Mouse (Mus musculus) midbrain, embryonic 16.5 days (tissue): Measurements from ENCODE around the gene Elk3. TPM values are rescaled to one million over a fixed set of nuclear protein-coding genes. Genes with fewer than 3 reads are reported as not detected.
A peak's percentile ranks its signal among the peaks of the same experiment; 100 is the strongest.

Experiments
- ATAC-seq: fragments of 200-750 bp; cut with Nextera tagmentation; 2 replicates; pipeline ENCODE4 v1.8.0; 2017; ENCODE audit warnings: moderate TSS enrichment
- H3K27ac ChIP-seq: fragments of 300-500 bp; sonication (generic); 2 replicates; pipeline ENCODE4 v1.5.1; 2014; ENCODE audit warnings: mild to moderate bottlenecking, low read length, mixed read lengths
- H3K27me3 ChIP-seq: fragments of 300-500 bp; sonication (generic); 2 replicates; pipeline ENCODE4 v1.6.1; 2014; ENCODE audit warnings: low read depth, low read length, mixed read lengths; ENCODE audit not compliant: control insufficient read depth, insufficient read depth
- H3K36me3 ChIP-seq: fragments of 300-500 bp; sonication (generic); 2 replicates; pipeline ENCODE4 v1.6.1; 2014; ENCODE audit warnings: mild to moderate bottlenecking, low read length, moderate library complexity, mixed read lengths; ENCODE audit not compliant: control insufficient read depth, insufficient read depth
- H3K4me1 ChIP-seq: fragments of 300-500 bp; sonication (generic); 2 replicates; pipeline ENCODE4 v1.6.1; 2014; ENCODE audit warnings: mild to moderate bottlenecking, low read length, mixed read lengths; ENCODE audit not compliant: control insufficient read depth, insufficient read depth
- H3K4me2 ChIP-seq: fragments of 300-500 bp; sonication (generic); 2 replicates; pipeline ENCODE4 v1.6.1; 2014; ENCODE audit warnings: mild to moderate bottlenecking, low read length, mixed read lengths
- H3K4me3 ChIP-seq: fragments of 300-500 bp; sonication (generic); 2 replicates; pipeline ENCODE4 v1.5.1; 2014; ENCODE audit warnings: low read depth, mild to moderate bottlenecking, low read length, moderate library complexity, mixed read lengths
- H3K9ac ChIP-seq: fragments of 300-500 bp; sonication (generic); 2 replicates; pipeline ENCODE4 v1.6.1; 2014; ENCODE audit warnings: low read depth, low read length, mixed read lengths
- H3K9me3 ChIP-seq: fragments of 300-500 bp; sonication (generic); replicated peaks from 2 replicates; pipeline ENCODE4 v1.6.1; 2014; ENCODE audit warnings: mild to moderate bottlenecking, low read length, mixed read lengths; ENCODE audit not compliant: control insufficient read depth, poor library complexity, severe bottlenecking
- WGBS: fragments of 180-500 bp; shearing (Covaris S2); extraction: QIAGEN DNeasy Blood & Tissue Kit; methylation state at CpG from one replicate; pipeline ENCODE4 v1.1.7; 2014; 5-methylcytosine and 5-hydroxymethylcytosine counted together
- polyA plus RNA-seq: library from polyadenylated mRNA; unstranded; fragments of >200 nt; fragmentation: Nextera tagmentation; extraction: Ambion mirVana; gene quantifications from 2 replicates; pipeline ENCODE4 v1.2.1, GENCODE M21; 2015

Elk3 gene
- polyA plus RNA-seq, 1 experiment from 2014 or later, result 6.4 TPM

- no peaks in the 10 kb centered on the region for H3K27me3 ChIP-seq
- no peak overlapping the region for H3K9ac ChIP-seq
- H3K4me1 ChIP-seq, result no peaks in the 10 kb centered on the region
- WGBS, result 82% methylated on average over 3 of the region's 3 CpGs
- H3K27ac ChIP-seq, result no peak overlapping the region
- no peaks in the 10 kb centered on the region for H3K9me3 ChIP-seq
- no peak for ATAC-seq
- H3K4me3 ChIP-seq, result no peak overlapping the region
- H3K4me2 ChIP-seq, result no peak overlapping the region
- H3K36me3 ChIP-seq, result no peaks in the 10 kb centered on the region
Observed at GRCm38 (mm10) chr10:93325369-93325768, 14.4 kb upstream of the Elk3 start.

- Histone ChIP-seq H3K27ac (no peak overlapping the region), H3K36me3 (no peaks in the 10 kb centered on the region), H3K4me1 (no peaks in the 10 kb centered on the region), H3K4me3 (no peak overlapping the region), H3K9me3 (no peaks in the 10 kb centered on the region), H3K27me3 (no peaks in the 10 kb centered on the region), H3K4me2 (no peak overlapping the region), H3K9ac (no peak overlapping the region)
- WGBS, result 98% methylated on average over 2 of the region's 2 CpGs
- no peak for ATAC-seq
Observed at GRCm38 (mm10) chr10:93324438-93324837, 13.5 kb upstream of the Elk3 start.

- H3K27ac ChIP-seq, result no peak overlapping the region
- no peaks in the 10 kb centered on the region for H3K4me1 ChIP-seq
- no peak for ATAC-seq
- H3K9ac ChIP-seq, result no peak overlapping the region
- H3K4me3 ChIP-seq, result no peak overlapping the region
- no peaks in the 10 kb centered on the region for H3K27me3 ChIP-seq
- no peaks in the 10 kb centered on the region for H3K36me3 ChIP-seq
- no peaks in the 10 kb centered on the region for H3K9me3 ChIP-seq
- 93% methylated on average over 2 of the region's 2 CpGs for WGBS
- H3K4me2 ChIP-seq, result no peak overlapping the region
Observed at GRCm38 (mm10) chr10:93323659-93324058, 12.7 kb upstream of the Elk3 start.

GRCm38 (mm10) chr10:93321763-93322162, 10.8 kb upstream of the Elk3 start:
- no peak overlapping the region for H3K4me3 ChIP-seq
- no peaks in the 10 kb centered on the region for H3K4me1 ChIP-seq
- no peaks in the 10 kb centered on the region for H3K27me3 ChIP-seq
- H3K9ac ChIP-seq, result no peak overlapping the region
- no peak for ATAC-seq
- no peaks in the 10 kb centered on the region for H3K9me3 ChIP-seq
- H3K4me2 ChIP-seq, result no peak overlapping the region
- no peaks in the 10 kb centered on the region for H3K36me3 ChIP-seq
- no peak overlapping the region for H3K27ac ChIP-seq

- H3K9me3 ChIP-seq, result no peaks in the 10 kb centered on the region
- no peaks in the 10 kb centered on the region for H3K27me3 ChIP-seq
- H3K27ac ChIP-seq, result no peak overlapping the region
- no peak overlapping the region for H3K4me3 ChIP-seq
- no peaks in the 10 kb centered on the region for H3K4me1 ChIP-seq
- H3K4me2 ChIP-seq, result no peak overlapping the region
- no peaks in the 10 kb centered on the region for H3K36me3 ChIP-seq
- 75% methylated on average over 4 of the region's 4 CpGs for WGBS
- ATAC-seq, result no peak
- H3K9ac ChIP-seq, result no peak overlapping the region
Observed at GRCm38 (mm10) chr10:93320148-93320547, 9.2 kb upstream of the Elk3 start.

- Histone ChIP-seq H3K36me3 (no peaks in the 10 kb centered on the region), H3K4me2 (no peak overlapping the region), H3K9me3 (no peaks in the 10 kb centered on the region), H3K4me1 (no peaks in the 10 kb centered on the region), H3K9ac (no peak overlapping the region), H3K4me3 (no peak overlapping the region), H3K27me3 (no peaks in the 10 kb centered on the region), H3K27ac (no peak overlapping the region)
- WGBS, result 88% methylated on average over 7 of the region's 7 CpGs
- no peak for ATAC-seq
Observed at GRCm38 (mm10) chr10:93319526-93320063, 8.7 kb upstream of the Elk3 start.

GRCm38 (mm10) chr10:93316909-93317308, 6.0 kb upstream of the Elk3 start:
- H3K9me3 ChIP-seq, result no peaks in the 10 kb centered on the region
- no peak overlapping the region for H3K9ac ChIP-seq
- H3K27ac ChIP-seq, result no peak overlapping the region
- no peak overlapping the region for H3K4me3 ChIP-seq
- no peaks in the 10 kb centered on the region for H3K27me3 ChIP-seq
- no peak for ATAC-seq
- no peak overlapping the region for H3K4me2 ChIP-seq
- no peaks in the 10 kb centered on the region for H3K4me1 ChIP-seq
- WGBS, result 60% methylated on average over 6 of the region's 6 CpGs
- no peaks in the 10 kb centered on the region for H3K36me3 ChIP-seq

- Histone ChIP-seq H3K9me3 (no peaks in the 10 kb centered on the region), H3K4me1 (peaks cover 19% of the 10 kb centered on the region), H3K4me3 (no peak overlapping the region), H3K36me3 (no peaks in the 10 kb centered on the region), H3K27ac (no peak overlapping the region; the same call in 1 of the 2 replicates), H3K9ac (no peak overlapping the region), H3K27me3 (no peaks in the 10 kb centered on the region), H3K4me2 (peak overlapping the region; percentile 100)
- ATAC-seq, result no peak
- 8% methylated on average over 4 of the region's 4 CpGs for WGBS
Observed at GRCm38 (mm10) chr10:93311576-93311975, 641 bp upstream of the Elk3 start.

GRCm38 (mm10) chr10:93309934-93310621, 857 bp downstream of the Elk3 start:
- ATAC-seq, result peak; percentile 33; the same call in 1 of the 2 replicates
- Histone ChIP-seq H3K9ac (peak overlapping the region; percentile 76), H3K27me3 (no peaks in the 10 kb centered on the region), H3K4me2 (peak overlapping the region; percentile 100), H3K4me3 (peak overlapping the region; percentile 67), H3K9me3 (no peaks in the 10 kb centered on the region), H3K4me1 (peaks cover 19% of the 10 kb centered on the region), H3K27ac (peak overlapping the region; percentile 68), H3K36me3 (no peaks in the 10 kb centered on the region)
- WGBS, result under 1% methylated on average over 43 of the region's 43 CpGs
